ENCODE assay signal across 8 mouse cellular contexts in genomic region chr17:34196941-34197894, GRCm38 (mm10). TPM values are rescaled to one million over a fixed set of nuclear protein-coding genes. Genes with fewer than 3 reads are reported as not detected.
A peak's percentile ranks its signal among the peaks of the same experiment; 100 is the strongest.
DNase-seq lines count a peak whose midpoint lies in the region; ATAC-seq lines count a peak whose summit lies in the region.

Gene Psmb8, plus strand, starts transcription at chr17:34197721.

- H3K27ac ChIP-seq in embryonic facial prominence, embryonic 11.5 days (replicated peaks; ENCODE audit: low read depth, low read length) = no peak within 1 kb of the TSS
- no peak within 1 kb of the TSS for H3K27ac ChIP-seq in intestine, embryonic 16.5 days (ENCODE audit: low read length)

- no peaks in the 10 kb centered on the region for H3K36me3 ChIP-seq in embryonic facial prominence, embryonic 11.5 days (replicated peaks; ENCODE audit: control insufficient read depth, insufficient read depth, low read depth, low read length)
- H3K36me3 ChIP-seq in intestine, embryonic 16.5 days (ENCODE audit: control insufficient read depth, insufficient read depth, low read length) = no peaks in the 10 kb centered on the region

- DNase-seq in adrenal gland, adult 8-10 months = peak; percentile 94
- DNase-seq in embryonic facial prominence, embryonic 11.5 days (ENCODE audit: low spot score) = peak; percentile 89
- no peak for DNase-seq in gonadal fat pad, adult 2 months (ENCODE audit: low read depth)
- peak; percentile 82 to 90 for DNase-seq in left cerebral cortex, postnatal 25 days (ENCODE audit: low spot score in 2 of 2)
- DNase-seq in mesoderm, embryonic 11.5 days (ENCODE audit: low read depth, low spot score) = peak; percentile 80
- peak; percentile 81 for DNase-seq in right cerebral cortex, postnatal 25 days
- peak; percentile 93 to 95 for DNase-seq in urinary bladder, postnatal 36 days (ENCODE audit: low spot score in 2 of 2)

- no peaks in the 10 kb centered on the region for H3K9me3 ChIP-seq in embryonic facial prominence, embryonic 11.5 days (replicated peaks; ENCODE audit: control insufficient read depth, low read length)
- peaks cover 3% of the 10 kb centered on the region; the same call in 1 of the 2 replicates for H3K9me3 ChIP-seq in intestine, embryonic 16.5 days (ENCODE audit: control insufficient read depth, low read length)

- H3K4me2 ChIP-seq in embryonic facial prominence, embryonic 11.5 days (ENCODE audit: low read depth, low read length) = peak within 1 kb of the TSS; percentile 60
- peak within 1 kb of the TSS; percentile 90 for H3K4me2 ChIP-seq in intestine, embryonic 16.5 days (ENCODE audit: low read depth, low read length)

- intact Hi-C loops in left cerebral cortex, postnatal 25 days (cut with DNase I) = no loop called here

- 4% methylated on average over 41 of the region's 41 CpGs for WGBS in embryonic facial prominence, embryonic 11.5 days
- 7% methylated on average over 41 of the region's 41 CpGs for WGBS in intestine, embryonic 16.5 days

- H3K9ac ChIP-seq in embryonic facial prominence, embryonic 11.5 days (replicated peaks; ENCODE audit: low read length) = peak within 1 kb of the TSS; percentile 34; the same call in 1 of the 2 replicates
- H3K9ac ChIP-seq in intestine, embryonic 16.5 days (ENCODE audit: low read depth, low read length) = peak within 1 kb of the TSS; percentile 50

- H3K27me3 ChIP-seq in embryonic facial prominence, embryonic 11.5 days (ENCODE audit: control insufficient read depth, insufficient read depth, low read length) = peaks cover 63% of the 10 kb centered on the region
- peaks cover 18% of the 10 kb centered on the region for H3K27me3 ChIP-seq in intestine, embryonic 16.5 days (replicated peaks; ENCODE audit: control insufficient read depth, insufficient read depth, low read length)

- H3K4me1 ChIP-seq in embryonic facial prominence, embryonic 11.5 days (ENCODE audit: control insufficient read depth, insufficient read depth, low read length) = no peaks in the 10 kb centered on the region; the same call in 1 of the 2 replicates
- H3K4me1 ChIP-seq in intestine, embryonic 16.5 days (ENCODE audit: control insufficient read depth, insufficient read depth, low read length) = peaks cover 5% of the 10 kb centered on the region; the same call in 1 of the 2 replicates

- H3K4me3 ChIP-seq in embryonic facial prominence, embryonic 11.5 days (ENCODE audit: low read depth, low read length) = peak within 1 kb of the TSS; percentile 31
- peak within 1 kb of the TSS; percentile 49 for H3K4me3 ChIP-seq in intestine, embryonic 16.5 days (ENCODE audit: low read length)

- ATAC-seq in embryonic facial prominence, embryonic 11.5 days (replicated peaks; ENCODE audit: insufficient number of reproducible peaks, low FRiP score, low TSS enrichment, low read depth) = peak; percentile 78
- ATAC-seq in intestine, embryonic 16.5 days = peak; percentile 89

RNA-seq across cellular contexts. Expression of gene Psmb8, which starts in this region (rescaled TPM):
- total RNA-seq in adrenal gland, adult 8-10 months (2022) = 10 to 100 TPM; 30.4 to 41.2 (median 36.4) TPM
- 1.7 and 2.1 TPM in 2 replicates for polyA plus RNA-seq in embryonic facial prominence, embryonic 11.5 days (2014; fragmentation: Nextera tagmentation; extraction: Ambion mirVana)
- polyA plus RNA-seq in gonadal fat pad, adult 2 months (2012; rRNA removed) = 56.3 and 58.9 TPM in 2 replicates
- 20.7 and 23.1 TPM in 2 replicates for polyA plus RNA-seq in intestine, embryonic 16.5 days (2015; fragmentation: Nextera tagmentation; extraction: Ambion mirVana)
- total RNA-seq in left cerebral cortex, postnatal 25 days (2021) = 1 to 10 TPM; 2.0 to 4.1 TPM

Comparison
In these comparisons a context has a peak if more than half of its experiments do, and no peak if none do; other contexts are left out.
1. RNA of gene Psmb8 (total RNA-seq): 30.4 to 41.2 TPM in adrenal gland, adult 8-10 months; 2.0 to 4.1 TPM in left cerebral cortex, postnatal 25 days; every median in the first group is over 4 times any median in the second.